Mouse (Mus musculus): ENCODE data around the gene Fam169b. TPM values are rescaled to one million over a fixed set of nuclear protein-coding genes. Genes with fewer than 3 reads are reported as not detected.

Fam169b gene
- polyA plus RNA-seq, 1 experiment from 2014 or later = not detected

- Histone ChIP-seq H3K4me2 (replicated peaks) (no peak overlapping the region), H3K9ac (replicated peaks) (no peak overlapping the region), H3K9me3 (no peaks in the 10 kb centered on the region), H3K4me1 (replicated peaks) (no peaks in the 10 kb centered on the region), H3K27ac (no peak overlapping the region), H3K36me3 (no peaks in the 10 kb centered on the region), H3K4me3 (replicated peaks) (no peak overlapping the region), H3K27me3 (no peaks in the 10 kb centered on the region)
- 81% methylated on average over 16 of the region's 16 CpGs for WGBS
- no peak for ATAC-seq
Measured at GRCm38 (mm10) chr7:68293997-68294789, 20.6 kb downstream of the Fam169b start.

GRCm38 (mm10) chr7:68296487-68296886 lies 22.8 kb downstream of the Fam169b start:
- H3K9me3 ChIP-seq = no peaks in the 10 kb centered on the region

GRCm38 (mm10) chr7:68298381-68299076 lies 24.9 kb downstream of the Fam169b start:
- H3K36me3 ChIP-seq = no peaks in the 10 kb centered on the region
- no peak for ATAC-seq
- no peak overlapping the region for H3K9ac ChIP-seq (replicated peaks)
- H3K27me3 ChIP-seq = no peaks in the 10 kb centered on the region
- no peak overlapping the region for H3K4me3 ChIP-seq (replicated peaks)
- H3K4me1 ChIP-seq (replicated peaks) = no peaks in the 10 kb centered on the region
- H3K27ac ChIP-seq = no peak overlapping the region
- no peak overlapping the region for H3K4me2 ChIP-seq (replicated peaks)
- no peaks in the 10 kb centered on the region for H3K9me3 ChIP-seq
- WGBS = 86% methylated on average over 13 of the region's 13 CpGs

More at GRCm38 (mm10) chr7:68296487-68296886, 22.8 kb downstream of the Fam169b start:
- H3K36me3 ChIP-seq = no peaks in the 10 kb centered on the region
- WGBS = 85% methylated on average over 5 of the region's 5 CpGs
- no peak for ATAC-seq
- H3K27ac ChIP-seq = no peak overlapping the region
- no peak overlapping the region for H3K4me2 ChIP-seq (replicated peaks)
- no peak overlapping the region for H3K9ac ChIP-seq (replicated peaks)
- no peaks in the 10 kb centered on the region for H3K27me3 ChIP-seq
- H3K4me1 ChIP-seq (replicated peaks) = no peaks in the 10 kb centered on the region
- H3K4me3 ChIP-seq (replicated peaks) = no peak overlapping the region

GRCm38 (mm10) chr7:68301160-68301559 lies 27.5 kb downstream of the Fam169b start:
- H3K27ac ChIP-seq = no peak overlapping the region
- no peak overlapping the region for H3K4me3 ChIP-seq (replicated peaks)
- 86% methylated on average over 7 of the region's 7 CpGs for WGBS
- H3K9ac ChIP-seq (replicated peaks) = no peak overlapping the region
- H3K27me3 ChIP-seq = no peaks in the 10 kb centered on the region
- ATAC-seq = no peak
- H3K9me3 ChIP-seq = no peaks in the 10 kb centered on the region
- no peak overlapping the region for H3K4me2 ChIP-seq (replicated peaks)
- no peaks in the 10 kb centered on the region for H3K4me1 ChIP-seq (replicated peaks)
- no peaks in the 10 kb centered on the region for H3K36me3 ChIP-seq

- Histone ChIP-seq H3K9me3 (no peaks in the 10 kb centered on the region), H3K27me3 (no peaks in the 10 kb centered on the region), H3K4me2 (replicated peaks) (peak overlapping the region; percentile 22; the same call in 1 of the 2 replicates), H3K36me3 (no peaks in the 10 kb centered on the region), H3K4me1 (replicated peaks) (no peaks in the 10 kb centered on the region), H3K4me3 (replicated peaks) (no peak overlapping the region), H3K9ac (replicated peaks) (no peak overlapping the region), H3K27ac (no peak overlapping the region)
- ATAC-seq = peak; percentile 85; the same call in 1 of the 2 replicates
- 33% methylated on average over 18 of the region's 18 CpGs for WGBS
Measured at GRCm38 (mm10) chr7:68302586-68303433, 29.2 kb downstream of the Fam169b start.

- Histone ChIP-seq H3K27ac (no peak overlapping the region), H3K4me3 (replicated peaks) (no peak overlapping the region), H3K4me1 (replicated peaks) (no peaks in the 10 kb centered on the region), H3K9ac (replicated peaks) (no peak overlapping the region), H3K36me3 (no peaks in the 10 kb centered on the region), H3K9me3 (no peaks in the 10 kb centered on the region), H3K27me3 (no peaks in the 10 kb centered on the region), H3K4me2 (replicated peaks) (no peak overlapping the region)
- WGBS = 77% methylated on average over 6 of the region's 6 CpGs
- ATAC-seq = no peak
Measured at GRCm38 (mm10) chr7:68303685-68304084, 30.0 kb downstream of the Fam169b start.

GRCm38 (mm10) chr7:68305781-68306575 lies 32.3 kb downstream of the Fam169b start:
- no peaks in the 10 kb centered on the region for H3K9me3 ChIP-seq
- H3K9ac ChIP-seq (replicated peaks) = no peak overlapping the region
- no peaks in the 10 kb centered on the region for H3K4me1 ChIP-seq (replicated peaks)
- no peak overlapping the region for H3K4me2 ChIP-seq (replicated peaks)
- WGBS = 60% methylated on average over 11 of the region's 11 CpGs
- no peak for ATAC-seq
- no peaks in the 10 kb centered on the region for H3K27me3 ChIP-seq
- H3K27ac ChIP-seq = no peak overlapping the region
- no peaks in the 10 kb centered on the region for H3K36me3 ChIP-seq
- no peak overlapping the region for H3K4me3 ChIP-seq (replicated peaks)

GRCm38 (mm10) chr7:68306756-68307155 lies 33.1 kb downstream of the Fam169b start:
- no peak for ATAC-seq
- no peak overlapping the region for H3K4me3 ChIP-seq (replicated peaks)
- H3K27me3 ChIP-seq = no peaks in the 10 kb centered on the region
- no peaks in the 10 kb centered on the region for H3K4me1 ChIP-seq (replicated peaks)
- no peak overlapping the region for H3K4me2 ChIP-seq (replicated peaks)
- WGBS = 92% methylated on average over 8 of the region's 8 CpGs
- H3K9me3 ChIP-seq = no peaks in the 10 kb centered on the region
- H3K36me3 ChIP-seq = no peaks in the 10 kb centered on the region
- no peak overlapping the region for H3K9ac ChIP-seq (replicated peaks)
- H3K27ac ChIP-seq = no peak overlapping the region

GRCm38 (mm10) chr7:68311469-68311868 lies 37.8 kb downstream of the Fam169b start:
- no peak overlapping the region for H3K4me2 ChIP-seq (replicated peaks)
- ATAC-seq = no peak
- no peaks in the 10 kb centered on the region for H3K36me3 ChIP-seq
- no peaks in the 10 kb centered on the region for H3K9me3 ChIP-seq
- no peaks in the 10 kb centered on the region for H3K27me3 ChIP-seq
- no peak overlapping the region for H3K27ac ChIP-seq
- no peaks in the 10 kb centered on the region for H3K4me1 ChIP-seq (replicated peaks)
- WGBS = 92% methylated on average over 6 of the region's 6 CpGs
- H3K4me3 ChIP-seq (replicated peaks) = no peak overlapping the region
- H3K9ac ChIP-seq (replicated peaks) = no peak overlapping the region

- Histone ChIP-seq H3K4me1 (replicated peaks) (no peaks in the 10 kb centered on the region), H3K9ac (replicated peaks) (no peak overlapping the region), H3K4me3 (replicated peaks) (no peak overlapping the region), H3K4me2 (replicated peaks) (no peak overlapping the region), H3K9me3 (no peaks in the 10 kb centered on the region), H3K27me3 (no peaks in the 10 kb centered on the region), H3K36me3 (no peaks in the 10 kb centered on the region), H3K27ac (no peak overlapping the region)
- WGBS = 85% methylated on average over 5 of the region's 5 CpGs
- no peak for ATAC-seq
Measured at GRCm38 (mm10) chr7:68312395-68312794, 38.8 kb downstream of the Fam169b start.

- Histone ChIP-seq H3K27ac (no peak overlapping the region), H3K27me3 (no peaks in the 10 kb centered on the region), H3K9me3 (no peaks in the 10 kb centered on the region), H3K36me3 (no peaks in the 10 kb centered on the region), H3K9ac (replicated peaks) (no peak overlapping the region), H3K4me2 (replicated peaks) (no peak overlapping the region), H3K4me1 (replicated peaks) (no peaks in the 10 kb centered on the region), H3K4me3 (replicated peaks) (no peak overlapping the region)
- ATAC-seq = no peak
- WGBS = 72% methylated on average over 14 of the region's 14 CpGs
Measured at GRCm38 (mm10) chr7:68313038-68313782, 39.6 kb downstream of the Fam169b start.
